Mouse (Mus musculus): Measurements from ENCODE around the gene 4932438H23Rik. TPM values are rescaled to one million over a fixed set of nuclear protein-coding genes. Genes with fewer than 3 reads are reported as not detected.

The 4932438H23Rik gene
- total RNA-seq, 1 experiment from 2014 or later: 2.2 TPM

GRCm38 (mm10) chr16:91073163-91073892 is 21.6 kb downstream of the 4932438H23Rik start:
- ATAC-seq (replicated peaks in 1 of 2; ENCODE audit: insufficient read depth in 1 of 2, low FRiP score in 2 of 2, low TSS enrichment in 1 of 2, low read depth in 1 of 2, poor library complexity in 2 of 2, severe bottlenecking in 2 of 2): peak; percentile 91 to 94

GRCm38 (mm10) chr16:91072256-91072655 is 22.7 kb downstream of the 4932438H23Rik start:
- no peak for ATAC-seq (replicated peaks in 1 of 2; ENCODE audit: insufficient read depth in 1 of 2, low FRiP score in 2 of 2, low TSS enrichment in 1 of 2, low read depth in 1 of 2, poor library complexity in 2 of 2, severe bottlenecking in 2 of 2)

GRCm38 (mm10) chr16:91068969-91069368 is 26.0 kb downstream of the 4932438H23Rik start:
- no peak for ATAC-seq (replicated peaks in 1 of 2; ENCODE audit: insufficient read depth in 1 of 2, low FRiP score in 2 of 2, low TSS enrichment in 1 of 2, low read depth in 1 of 2, poor library complexity in 2 of 2, severe bottlenecking in 2 of 2)

- no peak for ATAC-seq (replicated peaks in 1 of 2; ENCODE audit: insufficient read depth in 1 of 2, low FRiP score in 2 of 2, low TSS enrichment in 1 of 2, low read depth in 1 of 2, poor library complexity in 2 of 2, severe bottlenecking in 2 of 2)
Observed at GRCm38 (mm10) chr16:91067122-91067521, 27.8 kb downstream of the 4932438H23Rik start.

- ATAC-seq (replicated peaks in 1 of 2; ENCODE audit: insufficient read depth in 1 of 2, low FRiP score in 2 of 2, low TSS enrichment in 1 of 2, low read depth in 1 of 2, poor library complexity in 2 of 2, severe bottlenecking in 2 of 2): peak; percentile 9 to 65; a peak in 1 of 4 replicates
Observed at GRCm38 (mm10) chr16:91064583-91065365, 30.1 kb downstream of the 4932438H23Rik start.

- ATAC-seq (replicated peaks in 1 of 2; ENCODE audit: insufficient read depth in 1 of 2, low FRiP score in 2 of 2, low TSS enrichment in 1 of 2, low read depth in 1 of 2, poor library complexity in 2 of 2, severe bottlenecking in 2 of 2): peak in 1 of 2 experiments; percentile 41; a peak in 2 of 4 replicates
Observed at GRCm38 (mm10) chr16:91063786-91064185, 31.1 kb downstream of the 4932438H23Rik start.

GRCm38 (mm10) chr16:91061531-91062318 is 33.2 kb downstream of the 4932438H23Rik start:
- ATAC-seq (replicated peaks in 1 of 2; ENCODE audit: insufficient read depth in 1 of 2, low FRiP score in 2 of 2, low TSS enrichment in 1 of 2, low read depth in 1 of 2, poor library complexity in 2 of 2, severe bottlenecking in 2 of 2): peak; percentile 34 to 49; a peak in 2 of 4 replicates

GRCm38 (mm10) chr16:91057741-91058140 is 37.2 kb downstream of the 4932438H23Rik start:
- no peak for ATAC-seq (replicated peaks in 1 of 2; ENCODE audit: insufficient read depth in 1 of 2, low FRiP score in 2 of 2, low TSS enrichment in 1 of 2, low read depth in 1 of 2, poor library complexity in 2 of 2, severe bottlenecking in 2 of 2)

GRCm38 (mm10) chr16:91057261-91057660 is 37.7 kb downstream of the 4932438H23Rik start:
- ATAC-seq (replicated peaks in 1 of 2; ENCODE audit: insufficient read depth in 1 of 2, low FRiP score in 2 of 2, low TSS enrichment in 1 of 2, low read depth in 1 of 2, poor library complexity in 2 of 2, severe bottlenecking in 2 of 2): no peak

GRCm38 (mm10) chr16:91056043-91056821 is 38.7 kb downstream of the 4932438H23Rik start:
- peak; percentile 87 to 91 for ATAC-seq (replicated peaks in 1 of 2; ENCODE audit: insufficient read depth in 1 of 2, low FRiP score in 2 of 2, low TSS enrichment in 1 of 2, low read depth in 1 of 2, poor library complexity in 2 of 2, severe bottlenecking in 2 of 2)

GRCm38 (mm10) chr16:91055150-91055549 is 39.8 kb downstream of the 4932438H23Rik start:
- ATAC-seq (replicated peaks in 1 of 2; ENCODE audit: insufficient read depth in 1 of 2, low FRiP score in 2 of 2, low TSS enrichment in 1 of 2, low read depth in 1 of 2, poor library complexity in 2 of 2, severe bottlenecking in 2 of 2): no peak

GRCm38 (mm10) chr16:91053599-91053998 is 41.3 kb downstream of the 4932438H23Rik start:
- ATAC-seq (replicated peaks in 1 of 2; ENCODE audit: insufficient read depth in 1 of 2, low FRiP score in 2 of 2, low TSS enrichment in 1 of 2, low read depth in 1 of 2, poor library complexity in 2 of 2, severe bottlenecking in 2 of 2): no peak

GRCm38 (mm10) chr16:91045511-91045910 is 49.4 kb downstream of the 4932438H23Rik start:
- ATAC-seq (replicated peaks in 1 of 2; ENCODE audit: insufficient read depth in 1 of 2, low FRiP score in 2 of 2, low TSS enrichment in 1 of 2, low read depth in 1 of 2, poor library complexity in 2 of 2, severe bottlenecking in 2 of 2): no peak

GRCm38 (mm10) chr16:91044270-91045182 is 50.4 kb downstream of the 4932438H23Rik start, which contains the start of gene Paxbp1:
TSS of gene Paxbp1 (minus strand) at chr16:91044543.
- ATAC-seq (replicated peaks in 1 of 2; ENCODE audit: insufficient read depth in 1 of 2, low FRiP score in 2 of 2, low TSS enrichment in 1 of 2, low read depth in 1 of 2, poor library complexity in 2 of 2, severe bottlenecking in 2 of 2): peak; percentile 95 to 97

- ATAC-seq (replicated peaks in 1 of 2; ENCODE audit: insufficient read depth in 1 of 2, low FRiP score in 2 of 2, low TSS enrichment in 1 of 2, low read depth in 1 of 2, poor library complexity in 2 of 2, severe bottlenecking in 2 of 2): peak; percentile 54 to 59
Observed at GRCm38 (mm10) chr16:91043461-91044248, 51.3 kb downstream of the 4932438H23Rik start.

Measured in hematopoietic stem cell, adult 5-6 weeks (primary cell).